Mouse (Mus musculus) forebrain, embryonic 12.5 days (tissue): ENCODE results near the gene Nploc4. TPM values are rescaled to one million over a fixed set of nuclear protein-coding genes. Genes with fewer than 3 reads are reported as not detected.
"Not testable (repeated sequence)": the region's sequence is repeated elsewhere in the genome, so short reads cannot be mapped to it uniquely, and the experiment has no call there.

ENCODE experiments used
- ATAC-seq: fragments of 200-750 bp; cut with Nextera tagmentation; 2 replicates; pipeline ENCODE4 v1.8.0; 2017; ENCODE audit warnings: moderate TSS enrichment; ENCODE audit not compliant: low FRiP score
- H3K27ac ChIP-seq: fragments of 300-500 bp; sonication (generic); 2 replicates; pipeline ENCODE4 v1.5.1; 2016; ENCODE audit warnings: mild to moderate bottlenecking
- H3K27me3 ChIP-seq: fragments of 300-500 bp; sonication (generic); 2 replicates; pipeline ENCODE4 v1.6.1; 2016; ENCODE audit warnings: mild to moderate bottlenecking
- H3K36me3 ChIP-seq: fragments of 300-500 bp; sonication (generic); replicated peaks from 2 replicates; pipeline ENCODE4 v1.6.1; 2016; ENCODE audit warnings: mild to moderate bottlenecking
- H3K4me1 ChIP-seq: fragments of 300-500 bp; sonication (generic); 2 replicates; pipeline ENCODE4 v1.6.1; 2016
- H3K4me2 ChIP-seq: fragments of 300-500 bp; sonication (generic); 2 replicates; pipeline ENCODE4 v1.6.1; 2016; ENCODE audit warnings: mild to moderate bottlenecking, moderate library complexity
- H3K4me3 ChIP-seq: fragments of 300-500 bp; sonication (generic); replicated peaks from 2 replicates; pipeline ENCODE4 v1.5.1; 2016; ENCODE audit warnings: mild to moderate bottlenecking
- H3K9ac ChIP-seq: fragments of 300-500 bp; sonication (generic); 2 replicates; pipeline ENCODE4 v1.6.1; 2016; ENCODE audit warnings: mild to moderate bottlenecking
- H3K9me3 ChIP-seq: fragments of 300-500 bp; sonication (generic); 2 replicates; pipeline ENCODE4 v1.6.1; 2016
- WGBS: fragments of 180-500 bp; shearing (Covaris S2); methylation state at CpG from one replicate; pipeline ENCODE4 v1.1.7; 2016; 5-methylcytosine and 5-hydroxymethylcytosine counted together
- polyA plus RNA-seq: library from polyadenylated mRNA; unstranded; fragments of >200 nt; fragmentation: Nextera tagmentation; extraction: Ambion mirVana; gene quantifications from 2 replicates; pipeline ENCODE4 v1.2.1, GENCODE M21; 2016

The Nploc4 gene
- polyA plus RNA-seq, 1 experiment from 2014 or later, result 50.8 TPM

DNA sequence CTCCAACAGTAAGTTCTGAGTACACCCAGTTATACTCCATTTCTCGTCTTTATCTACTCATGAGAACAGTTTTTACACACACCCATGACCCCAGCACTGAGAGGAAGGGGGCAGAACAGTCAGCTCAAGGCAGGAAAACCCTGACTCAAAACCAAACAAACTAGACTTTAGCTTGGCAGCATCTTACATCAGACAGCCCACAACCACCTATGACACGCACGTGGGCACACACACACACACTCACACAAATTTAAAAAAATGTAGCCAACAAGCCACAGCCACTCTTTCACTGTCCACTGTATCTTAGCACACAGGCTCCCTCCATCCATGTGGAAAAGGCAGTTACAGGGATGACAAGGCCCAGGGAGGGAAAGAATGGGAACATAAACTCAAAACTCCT, 10.8 kb downstream of the Nploc4 start:
- Histone ChIP-seq H3K27ac (no peak overlapping the region), H3K36me3 (peaks cover 63% of the 10 kb centered on the region), H3K9me3 (no peaks in the 10 kb centered on the region), H3K4me2 (no peak overlapping the region), H3K27me3 (no peaks in the 10 kb centered on the region), H3K9ac (no peak overlapping the region), H3K4me3 (no peak overlapping the region), H3K4me1 (no peaks in the 10 kb centered on the region)
- WGBS, result 91% methylated on average over 3 of the region's 3 CpGs
- no peak for ATAC-seq

DNA sequence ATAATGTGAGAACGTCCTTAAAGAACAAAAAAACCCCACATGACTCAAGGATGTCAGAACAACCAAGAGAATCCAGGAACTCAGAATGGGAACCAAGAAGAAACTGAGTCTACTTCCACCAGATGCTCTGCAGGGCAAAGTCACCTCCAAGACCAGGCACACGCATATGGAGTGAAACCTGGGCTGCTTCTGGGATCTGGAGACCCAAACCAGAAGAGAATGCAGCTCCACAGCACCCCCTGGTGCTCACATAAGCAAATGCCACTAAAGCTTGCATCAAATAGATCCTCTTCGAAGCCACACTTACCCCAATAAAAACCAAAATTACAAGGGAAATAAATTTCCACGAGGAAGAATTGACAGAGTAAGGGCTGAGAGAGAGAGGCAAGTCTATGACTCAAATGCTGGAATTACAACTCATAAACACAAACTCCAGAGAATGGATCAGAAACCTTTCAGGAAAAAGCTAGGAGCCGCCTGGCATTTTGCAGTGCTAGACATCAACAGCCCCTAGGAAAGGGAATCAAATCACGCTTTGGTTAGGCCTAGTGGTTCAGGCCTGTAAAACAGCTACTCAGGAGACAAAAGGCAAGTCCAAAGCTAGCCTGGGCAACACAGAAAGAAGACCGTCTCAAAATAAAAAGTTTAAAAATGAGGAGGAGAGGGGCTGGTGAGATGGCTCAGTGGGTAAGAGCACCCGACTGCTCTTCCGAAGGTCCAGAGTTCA, 13.8 kb downstream of the Nploc4 start:
- 69% methylated on average over 9 of the region's 9 CpGs for WGBS
- Histone ChIP-seq H3K4me1 (no peaks in the 10 kb centered on the region), H3K4me3 (no peak overlapping the region), H3K9ac (no peak overlapping the region), H3K36me3 (peaks cover 83% of the 10 kb centered on the region), H3K9me3 (no peaks in the 10 kb centered on the region), H3K27ac (no peak overlapping the region), H3K4me2 (no peak overlapping the region), H3K27me3 (no peaks in the 10 kb centered on the region)
- ATAC-seq, result no peak

DNA sequence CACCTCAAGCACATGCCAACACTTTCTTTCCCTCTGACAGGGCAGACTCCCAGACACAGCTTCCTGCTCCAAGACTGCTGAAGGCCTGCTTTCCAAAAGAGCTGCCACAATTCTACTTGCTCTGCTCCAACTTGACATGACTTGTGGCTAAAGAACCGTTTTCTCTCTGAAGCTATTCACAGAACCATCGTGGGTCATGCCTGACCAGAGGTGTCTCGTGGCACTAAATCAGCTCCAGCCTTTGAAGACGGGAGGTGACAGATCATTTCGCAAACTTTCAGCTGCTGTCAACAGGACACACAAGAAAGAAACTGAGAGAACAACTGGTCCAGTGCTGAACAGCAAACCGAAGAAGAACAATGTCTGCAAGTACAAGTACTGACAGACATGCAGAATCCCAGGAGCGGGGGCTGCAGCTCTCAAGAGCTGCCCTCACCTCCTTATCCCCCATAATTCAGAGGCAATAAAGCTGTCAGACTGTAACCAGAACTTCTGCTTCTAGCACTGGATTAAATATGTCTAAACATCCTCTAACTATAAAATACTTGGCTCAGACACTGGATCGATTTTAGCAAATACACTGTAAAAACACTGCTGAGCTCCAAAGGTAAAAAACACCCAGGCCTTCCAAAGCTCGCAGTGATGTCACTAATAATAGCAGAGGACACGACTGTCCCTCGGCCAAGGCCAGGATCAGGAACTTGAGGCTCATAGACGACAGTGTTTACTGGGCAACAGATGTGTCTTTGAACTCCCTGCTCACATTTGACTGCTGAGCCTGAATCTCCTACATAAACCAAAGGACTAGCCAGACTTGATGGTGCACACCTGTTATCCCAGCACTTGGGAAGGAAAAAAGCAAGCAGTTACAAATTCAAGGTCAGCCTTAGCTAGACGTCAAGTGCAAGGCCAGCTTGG, 14.6 kb downstream of the Nploc4 start:
- 94% methylated on average over 13 of the region's 13 CpGs for WGBS
- no peak for ATAC-seq
- H3K4me3 ChIP-seq, result no peak overlapping the region
- peaks cover 83% of the 10 kb centered on the region for H3K36me3 ChIP-seq
- H3K4me2 ChIP-seq, result no peak overlapping the region
- H3K27ac ChIP-seq, result no peak overlapping the region
- H3K4me1 ChIP-seq, result no peaks in the 10 kb centered on the region
- H3K9me3 ChIP-seq, result no peaks in the 10 kb centered on the region
- H3K9ac ChIP-seq, result no peak overlapping the region
- no peaks in the 10 kb centered on the region for H3K27me3 ChIP-seq

DNA sequence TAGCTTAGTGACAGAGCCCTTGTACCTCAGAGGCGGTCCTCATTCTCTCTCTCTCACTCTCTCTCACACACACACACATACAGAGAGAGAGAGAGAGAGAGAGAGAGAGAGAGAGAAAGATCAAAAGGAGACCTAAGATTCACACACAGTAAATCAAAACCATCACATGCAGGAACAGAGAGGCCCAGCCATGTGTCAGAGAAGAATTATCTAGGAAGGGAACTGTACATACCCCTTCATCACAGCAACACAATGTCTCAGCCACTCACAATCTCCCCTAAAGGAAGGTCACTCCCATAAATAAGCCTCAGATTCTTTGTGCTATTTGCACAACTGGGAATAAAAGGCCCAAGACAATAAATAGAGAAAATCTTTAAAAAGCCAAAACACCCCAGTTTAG, 18.9 kb downstream of the Nploc4 start:
- Histone ChIP-seq H3K27me3 (no peaks in the 10 kb centered on the region), H3K4me1 (no peaks in the 10 kb centered on the region), H3K36me3 (peaks cover 90% of the 10 kb centered on the region), H3K27ac (no peak overlapping the region), H3K4me2 (no peak overlapping the region), H3K9me3 (no peaks in the 10 kb centered on the region), H3K9ac (no peak overlapping the region), H3K4me3 (no peak overlapping the region)
- WGBS, result 96% methylated on average over 1 of the region's 1 CpGs
- no peak for ATAC-seq

DNA sequence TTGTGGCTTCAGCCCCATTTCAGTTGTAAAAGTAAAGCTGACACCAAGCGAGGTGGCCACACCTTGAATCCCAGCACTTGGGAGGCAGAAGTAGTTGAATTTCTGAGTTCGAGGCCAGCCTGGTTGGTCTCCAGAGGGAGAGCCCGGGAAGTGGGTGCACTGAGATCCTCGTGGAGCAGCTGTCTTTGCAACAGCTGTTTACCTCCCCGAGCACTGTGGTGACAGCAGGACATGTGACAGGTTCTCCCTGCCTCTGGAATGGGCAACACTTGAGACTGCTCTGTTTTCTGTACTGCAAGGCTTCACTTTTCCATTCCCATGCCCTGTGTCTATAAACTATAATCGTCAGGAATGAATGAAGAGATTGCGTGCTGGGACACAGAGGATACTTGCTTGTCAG, 19.7 kb downstream of the Nploc4 start:
- Histone ChIP-seq H3K27me3 (no peaks in the 10 kb centered on the region), H3K4me3 (no peak overlapping the region), H3K9ac (no peak overlapping the region), H3K27ac (no peak overlapping the region), H3K4me1 (no peaks in the 10 kb centered on the region), H3K36me3 (peaks cover 93% of the 10 kb centered on the region), H3K4me2 (no peak overlapping the region), H3K9me3 (no peaks in the 10 kb centered on the region)
- WGBS, result 94% methylated on average over 7 of the region's 7 CpGs
- ATAC-seq, result no peak

DNA sequence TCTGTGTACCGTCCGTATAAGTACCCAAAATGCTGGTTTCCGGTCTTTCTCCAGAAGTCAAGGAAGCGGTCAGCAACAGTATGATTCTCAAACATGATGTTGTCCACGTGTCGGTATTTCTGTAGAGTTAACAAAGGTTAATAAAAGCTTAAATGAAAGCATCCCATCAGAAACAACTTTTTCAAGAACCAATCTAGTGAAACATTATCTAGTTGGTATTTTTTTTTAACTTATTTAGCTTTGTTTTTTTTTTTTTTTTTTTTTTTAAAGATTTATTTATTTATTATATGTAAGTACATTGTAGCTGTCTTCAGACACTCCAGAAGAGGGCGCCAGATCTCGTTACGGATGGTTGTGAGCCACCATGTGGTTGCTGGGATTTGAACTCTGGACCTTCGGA, 23.9 kb downstream of the Nploc4 start:
- not testable (repeated sequence) for H3K4me2 ChIP-seq, H3K27ac ChIP-seq, H3K4me1 ChIP-seq, H3K9ac ChIP-seq, H3K9me3 ChIP-seq, ATAC-seq, H3K27me3 ChIP-seq, H3K4me3 ChIP-seq
- WGBS, result 97% methylated on average over 8 of the region's 10 CpGs
- peaks cover 95% of the 10 kb centered on the region for H3K36me3 ChIP-seq

DNA sequence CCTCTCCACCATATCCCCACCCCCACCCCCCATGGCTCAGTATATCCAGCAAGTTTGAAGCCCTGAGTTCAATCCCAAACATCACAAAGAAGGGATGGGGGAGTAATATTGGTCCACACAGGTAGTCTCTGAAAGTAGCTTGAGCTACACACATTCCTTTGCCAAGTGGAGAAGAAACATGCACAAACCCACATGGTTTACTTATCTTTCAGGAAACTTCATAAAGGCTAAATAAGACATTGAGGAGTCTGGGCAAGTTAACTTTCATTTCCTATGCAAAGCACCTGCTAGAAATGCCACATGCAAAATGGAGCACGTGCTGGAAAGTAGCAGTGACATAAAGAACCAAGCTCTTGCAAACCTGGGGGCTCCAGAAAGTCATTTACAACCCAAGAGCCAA, 31.1 kb downstream of the Nploc4 start:
- Histone ChIP-seq H3K4me3 (no peak overlapping the region), H3K4me2 (no peak overlapping the region), H3K9me3 (no peaks in the 10 kb centered on the region), H3K27me3 (no peaks in the 10 kb centered on the region), H3K9ac (no peak overlapping the region), H3K27ac (no peak overlapping the region), H3K36me3 (peaks cover 94% of the 10 kb centered on the region), H3K4me1 (no peaks in the 10 kb centered on the region)
- ATAC-seq, result no peak
- WGBS, result 93% methylated on average over 1 of the region's 1 CpGs

DNA sequence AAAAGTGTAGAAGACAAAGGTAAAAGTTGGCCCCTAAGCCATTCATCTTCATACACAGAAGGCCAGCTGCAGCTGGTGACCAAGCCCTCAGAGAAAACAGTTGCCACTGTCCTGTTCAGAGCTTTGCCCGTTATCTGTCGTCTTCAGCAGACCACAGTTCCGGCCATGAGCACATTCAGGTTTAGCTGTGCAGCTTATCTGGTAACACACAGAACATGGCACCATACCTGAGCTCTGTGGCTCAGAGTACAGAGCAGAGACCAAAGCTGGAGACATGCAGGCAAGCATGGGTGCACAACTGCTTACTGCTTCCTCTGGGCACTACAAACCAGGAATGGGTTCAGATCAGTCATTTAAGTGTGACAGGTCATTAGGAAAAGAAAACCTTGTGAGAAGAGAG, 31.6 kb downstream of the Nploc4 start:
- 94% methylated on average over 3 of the region's 3 CpGs for WGBS
- no peak overlapping the region for H3K27ac ChIP-seq
- H3K36me3 ChIP-seq, result peaks cover 94% of the 10 kb centered on the region
- ATAC-seq, result no peak
- H3K4me1 ChIP-seq, result no peaks in the 10 kb centered on the region
- H3K4me2 ChIP-seq, result no peak overlapping the region
- no peak overlapping the region for H3K9ac ChIP-seq
- H3K9me3 ChIP-seq, result no peaks in the 10 kb centered on the region
- no peaks in the 10 kb centered on the region for H3K27me3 ChIP-seq
- H3K4me3 ChIP-seq, result no peak overlapping the region

DNA sequence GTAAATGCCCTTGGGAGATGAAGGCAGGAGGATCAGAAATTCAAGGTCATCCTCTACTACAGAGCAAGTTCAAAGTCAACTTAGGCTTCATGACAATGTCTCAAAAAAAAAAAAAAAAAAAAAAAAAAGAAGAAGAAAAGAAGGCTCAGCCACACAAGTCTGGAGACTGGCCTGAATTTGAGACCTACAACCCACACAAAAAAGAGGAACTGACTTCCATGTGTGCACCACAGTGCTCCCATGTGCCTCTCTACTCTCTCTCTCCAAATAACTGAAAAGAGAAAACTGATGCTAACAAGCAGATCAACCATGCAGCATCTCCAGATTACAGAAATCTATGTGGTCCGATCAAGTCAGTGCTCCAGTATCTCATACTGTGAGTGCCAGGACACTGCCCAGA, 32.7 kb downstream of the Nploc4 start:
- Histone ChIP-seq H3K9ac (no peak overlapping the region), H3K4me2 (no peak overlapping the region), H3K4me3 (no peak overlapping the region), H3K4me1 (no peaks in the 10 kb centered on the region), H3K36me3 (peaks cover 94% of the 10 kb centered on the region), H3K27ac (no peak overlapping the region), H3K9me3 (no peaks in the 10 kb centered on the region), H3K27me3 (no peaks in the 10 kb centered on the region)
- ATAC-seq, result no peak
- WGBS, result 97% methylated on average over 1 of the region's 1 CpGs

DNA sequence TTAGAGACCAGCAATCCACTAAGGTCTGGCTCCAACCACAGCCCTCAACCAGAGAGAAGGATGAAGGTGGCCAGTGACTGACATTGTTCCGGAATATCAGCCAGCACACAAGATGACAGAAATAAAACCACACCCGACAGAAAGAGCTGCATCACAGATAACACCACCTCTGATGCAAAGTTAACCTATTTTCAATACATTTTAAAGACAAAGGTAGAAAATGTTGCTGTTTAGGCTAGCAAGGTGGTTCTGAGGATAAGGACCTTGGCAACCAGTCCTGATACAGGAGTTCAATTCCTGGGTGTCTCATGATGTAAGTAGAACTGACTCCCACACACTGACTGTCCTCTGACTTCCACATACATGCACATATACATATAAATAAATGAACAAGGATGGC, 38.2 kb downstream of the Nploc4 start:
- Histone ChIP-seq H3K4me2 (no peak overlapping the region), H3K4me3 (no peak overlapping the region), H3K27ac (no peak overlapping the region), H3K4me1 (no peaks in the 10 kb centered on the region), H3K9me3 (no peaks in the 10 kb centered on the region), H3K36me3 (peaks cover 80% of the 10 kb centered on the region), H3K9ac (no peak overlapping the region), H3K27me3 (no peaks in the 10 kb centered on the region)
- WGBS, result 96% methylated on average over 2 of the region's 2 CpGs
- no peak for ATAC-seq

DNA sequence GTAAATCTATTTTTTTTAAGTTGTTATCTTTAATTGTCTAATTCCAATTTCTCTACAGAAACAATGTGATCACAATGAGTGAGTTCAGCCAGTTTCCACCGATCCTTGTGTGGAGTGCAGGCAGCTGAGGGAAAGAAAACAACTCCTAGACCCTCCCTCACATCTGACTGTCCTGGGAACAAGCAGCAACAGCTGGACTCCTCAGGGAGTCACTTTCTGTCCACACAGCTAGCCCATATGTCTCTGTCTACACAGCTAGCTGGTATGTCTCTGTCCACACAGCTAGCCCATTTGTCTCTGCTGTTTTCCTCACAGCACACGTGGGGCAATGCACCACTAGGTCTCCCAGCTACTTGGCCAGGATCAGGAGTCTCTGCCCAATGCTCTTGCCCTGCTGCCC, 39.9 kb downstream of the Nploc4 start:
- H3K4me1 ChIP-seq, result no peaks in the 10 kb centered on the region
- no peak overlapping the region for H3K4me2 ChIP-seq
- no peak overlapping the region for H3K4me3 ChIP-seq
- H3K27ac ChIP-seq, result no peak overlapping the region
- WGBS, result 81% methylated on average over 2 of the region's 2 CpGs
- no peaks in the 10 kb centered on the region for H3K27me3 ChIP-seq
- peaks cover 77% of the 10 kb centered on the region for H3K36me3 ChIP-seq
- H3K9ac ChIP-seq, result no peak overlapping the region
- no peaks in the 10 kb centered on the region for H3K9me3 ChIP-seq
- ATAC-seq, result no peak

DNA sequence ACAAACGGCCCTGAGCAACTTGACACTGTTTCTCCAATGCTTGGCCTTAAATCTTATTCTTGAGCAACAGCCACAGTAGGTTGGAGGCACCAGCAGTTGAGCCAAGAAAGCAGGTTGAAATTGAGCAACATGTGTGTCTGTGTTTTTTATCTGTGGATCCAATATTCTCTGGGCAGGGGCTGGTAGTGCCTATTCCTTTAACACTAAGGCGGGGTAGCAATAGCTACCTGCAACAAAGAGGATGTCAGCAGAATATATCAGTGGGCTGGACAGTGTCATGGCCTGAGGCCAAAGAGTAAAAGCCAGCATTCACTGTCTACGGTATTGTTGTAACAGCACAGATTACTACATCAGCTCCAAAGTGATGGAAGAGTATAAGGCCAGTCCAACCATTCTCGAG, 41.8 kb downstream of the Nploc4 start:
- H3K4me3 ChIP-seq, result no peak overlapping the region
- ATAC-seq, result no peak
- H3K27me3 ChIP-seq, result no peaks in the 10 kb centered on the region
- H3K4me2 ChIP-seq, result no peak overlapping the region
- no peak overlapping the region for H3K9ac ChIP-seq
- peaks cover 66% of the 10 kb centered on the region for H3K36me3 ChIP-seq
- WGBS, result 93% methylated on average over 4 of the region's 4 CpGs
- no peaks in the 10 kb centered on the region for H3K4me1 ChIP-seq
- no peaks in the 10 kb centered on the region for H3K9me3 ChIP-seq
- H3K27ac ChIP-seq, result no peak overlapping the region

DNA sequence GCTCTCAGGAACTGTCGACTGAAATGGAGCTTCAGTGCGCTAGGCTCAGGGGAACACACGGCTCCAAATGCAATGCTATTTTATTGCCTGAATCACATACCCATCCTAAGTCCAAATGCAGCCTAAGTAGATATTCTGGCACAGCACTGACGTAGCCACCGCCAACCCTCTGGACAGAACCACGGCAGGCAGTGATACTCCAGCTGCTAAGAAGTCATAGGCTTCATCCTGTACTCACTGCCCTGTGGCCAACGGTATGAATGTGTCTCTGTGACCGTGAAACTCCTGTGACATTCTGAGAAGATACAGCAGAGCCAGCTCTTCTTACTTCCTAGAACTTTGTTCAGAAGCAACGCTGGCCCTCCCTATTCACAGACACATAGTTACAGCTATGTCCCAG, 48.9 kb downstream of the Nploc4 start:
- 96% methylated on average over 9 of the region's 9 CpGs for WGBS
- no peak overlapping the region for H3K27ac ChIP-seq
- H3K27me3 ChIP-seq, result no peaks in the 10 kb centered on the region
- H3K36me3 ChIP-seq, result peaks cover 74% of the 10 kb centered on the region
- no peaks in the 10 kb centered on the region for H3K4me1 ChIP-seq
- no peak overlapping the region for H3K4me2 ChIP-seq
- H3K9me3 ChIP-seq, result no peaks in the 10 kb centered on the region
- H3K4me3 ChIP-seq, result no peak overlapping the region
- no peak overlapping the region for H3K9ac ChIP-seq
- ATAC-seq, result no peak
